Mouse (Mus musculus) adrenal gland, adult 18-20 months (tissue): ENCODE measurements at regions not wholly inside any gene's neighbourhood (a gene's known extent, or its start where the extent isn't known, plus 50 kb on each side); places are given as distances from the start of the nearest gene placed in this dataset.
A peak's percentile ranks its signal among the peaks of the same experiment; 100 is the strongest.

Source experiments
- DNase-seq, 2 experiments: peaks; one replicate each; pipeline ENCODE4 v3.0.0; 2021 to 2022; ENCODE audit warnings: low spot score in 2 of 2

DNA sequence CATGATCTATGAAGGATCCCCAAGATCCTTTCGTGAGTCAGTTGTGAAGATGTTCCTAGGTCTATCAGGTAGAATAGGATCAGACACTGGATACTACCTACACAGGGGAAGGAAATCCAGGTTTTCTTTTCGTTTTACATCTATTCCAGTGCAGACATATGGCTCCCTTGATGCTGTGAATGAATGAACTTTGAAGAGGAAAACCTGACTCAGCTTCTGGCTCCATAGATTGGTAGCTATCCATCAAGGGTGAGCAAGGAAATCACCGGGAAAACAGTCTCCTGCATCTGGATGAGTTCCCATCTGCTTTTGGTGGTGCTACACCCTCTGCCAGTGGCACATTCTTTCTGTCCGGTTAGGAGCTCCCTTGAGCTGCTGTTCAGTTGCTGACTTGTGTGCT lies 687.8 kb downstream of the Hs3st4 start:
- no peak for DNase-seq

DNA sequence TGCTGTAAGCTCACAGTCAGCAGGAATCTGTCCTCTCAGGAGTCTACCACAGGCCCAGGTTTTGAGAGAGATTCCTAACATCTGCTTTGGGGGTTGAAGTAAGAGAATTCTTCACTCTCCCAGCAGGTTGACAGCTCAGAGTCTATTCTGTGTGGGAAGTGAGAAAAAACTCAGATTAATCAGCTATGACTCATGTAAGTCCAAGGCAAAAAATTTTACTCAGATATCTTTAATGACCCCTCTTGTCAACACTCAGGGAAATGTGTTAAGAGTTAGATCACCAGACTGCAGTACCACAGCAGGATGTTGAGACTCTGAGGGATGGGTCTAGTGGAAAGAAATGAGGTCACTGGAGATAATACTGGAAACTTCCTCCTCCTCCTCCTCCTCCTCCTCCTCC lies 688.4 kb downstream of the Hs3st4 start:
- DNase-seq, result no peak

DNA sequence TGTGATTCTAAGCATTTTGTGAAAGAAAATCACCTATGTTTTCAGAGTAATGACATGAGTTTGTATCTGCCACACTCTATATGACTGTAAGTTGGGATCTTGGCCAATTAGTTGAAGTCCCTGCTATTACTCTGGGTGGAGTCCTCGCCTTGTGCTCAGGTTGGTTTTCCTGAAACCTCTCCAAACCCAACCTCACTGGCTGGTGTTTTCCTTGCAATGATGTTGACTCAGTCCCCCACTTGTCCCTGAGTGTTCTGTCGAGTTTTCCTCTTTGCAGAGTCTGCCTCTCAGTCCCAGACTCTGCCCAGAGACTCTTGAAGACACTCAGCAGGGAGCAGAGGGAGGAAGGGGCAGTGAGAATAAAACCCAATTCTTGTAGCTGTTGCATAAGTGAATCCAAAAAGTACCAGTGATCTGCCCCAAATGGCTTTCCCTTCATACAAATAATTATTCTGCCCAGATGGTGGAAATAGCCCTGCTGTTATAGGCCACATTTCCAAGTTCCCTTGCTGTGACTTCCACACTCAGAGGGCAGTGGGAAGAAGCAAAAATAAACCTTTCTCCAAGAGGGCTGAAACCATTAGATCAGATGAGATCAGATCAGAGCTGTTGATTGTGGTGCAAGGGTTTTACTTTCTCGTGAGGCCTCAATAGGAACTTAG lies 694.3 kb downstream of the Hs3st4 start:
- DNase-seq, result no peak

DNA sequence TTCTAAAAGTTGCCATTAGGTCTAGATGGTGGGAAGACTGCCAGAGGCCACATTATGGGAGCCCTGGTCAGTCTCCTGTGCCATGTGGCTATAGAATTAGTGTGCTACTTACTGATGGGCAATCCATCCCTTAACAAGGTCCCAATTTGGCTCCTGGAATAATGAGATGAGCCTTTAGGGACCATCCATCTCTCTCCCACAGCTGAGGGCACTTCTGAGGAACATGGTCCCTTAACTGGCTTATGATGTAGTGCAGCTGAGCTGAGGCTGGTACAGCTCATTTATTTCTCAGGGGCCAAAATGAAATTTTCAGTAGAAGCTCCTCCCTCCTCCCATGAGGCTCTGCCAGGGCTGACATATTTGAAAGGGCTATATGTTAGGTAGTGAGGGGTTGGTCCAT lies 697.9 kb downstream of the Hs3st4 start:
- DNase-seq, result no peak

DNA sequence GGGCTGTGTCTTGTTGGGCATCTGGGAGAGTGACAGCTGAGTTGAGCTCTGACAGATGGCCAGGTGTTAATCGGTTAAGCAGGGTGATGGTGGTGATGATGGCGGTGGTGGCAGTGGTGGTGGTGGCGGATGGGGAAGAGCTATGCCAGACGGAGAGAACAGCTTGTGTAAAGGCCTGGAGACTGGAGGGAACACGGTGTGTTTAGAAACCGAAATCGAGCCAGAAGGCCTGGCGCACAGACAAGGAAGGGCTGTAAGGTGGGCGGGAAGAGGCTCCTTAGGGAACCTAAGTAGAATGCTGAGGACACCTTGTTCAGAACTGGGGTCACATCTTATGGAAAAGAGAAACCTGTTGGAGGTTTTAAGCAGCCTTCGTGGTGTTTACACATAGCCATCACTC lies 698.5 kb downstream of the Hs3st4 start:
- no peak for DNase-seq

DNA sequence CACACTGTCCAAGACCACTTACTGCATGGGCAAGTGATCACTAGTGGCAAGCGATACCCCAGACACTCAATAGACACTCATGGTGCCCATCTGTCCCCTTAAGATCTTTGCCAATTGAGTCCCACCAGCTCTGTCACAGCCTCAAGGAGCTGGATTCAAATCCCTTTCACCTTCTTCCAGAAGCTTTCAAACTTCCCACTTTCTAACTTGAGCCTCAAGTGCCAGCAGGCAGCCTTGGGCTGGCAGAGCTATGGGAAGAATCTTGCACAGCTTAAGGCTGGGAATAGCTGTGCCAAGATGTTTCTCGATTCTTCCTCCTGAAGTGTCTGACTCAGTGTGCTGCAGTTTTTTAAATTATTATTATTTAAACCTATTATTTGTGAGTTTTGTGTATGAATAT lies 699.2 kb downstream of the Hs3st4 start:
- no peak for DNase-seq

DNA sequence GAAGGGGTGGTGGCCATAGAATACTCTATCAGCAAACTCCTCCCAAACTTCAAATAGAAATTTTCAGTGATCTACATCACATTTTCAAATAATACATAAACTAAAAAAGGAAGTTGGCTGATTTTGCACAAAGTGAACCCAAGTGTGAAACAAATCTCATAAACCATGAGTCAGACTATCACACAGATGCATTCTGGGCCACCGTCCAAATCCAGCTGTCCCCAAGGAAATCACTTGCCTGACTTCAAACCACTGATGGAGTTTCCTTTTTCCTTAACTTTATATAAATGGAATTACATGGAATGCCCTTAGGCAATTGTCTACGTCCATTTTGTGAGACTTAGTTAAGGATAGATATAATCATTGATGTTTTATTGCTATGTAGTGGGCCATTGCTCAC lies 702.8 kb downstream of the Hs3st4 start:
- peak in 1 of 2 experiments; percentile 53 for DNase-seq

DNA sequence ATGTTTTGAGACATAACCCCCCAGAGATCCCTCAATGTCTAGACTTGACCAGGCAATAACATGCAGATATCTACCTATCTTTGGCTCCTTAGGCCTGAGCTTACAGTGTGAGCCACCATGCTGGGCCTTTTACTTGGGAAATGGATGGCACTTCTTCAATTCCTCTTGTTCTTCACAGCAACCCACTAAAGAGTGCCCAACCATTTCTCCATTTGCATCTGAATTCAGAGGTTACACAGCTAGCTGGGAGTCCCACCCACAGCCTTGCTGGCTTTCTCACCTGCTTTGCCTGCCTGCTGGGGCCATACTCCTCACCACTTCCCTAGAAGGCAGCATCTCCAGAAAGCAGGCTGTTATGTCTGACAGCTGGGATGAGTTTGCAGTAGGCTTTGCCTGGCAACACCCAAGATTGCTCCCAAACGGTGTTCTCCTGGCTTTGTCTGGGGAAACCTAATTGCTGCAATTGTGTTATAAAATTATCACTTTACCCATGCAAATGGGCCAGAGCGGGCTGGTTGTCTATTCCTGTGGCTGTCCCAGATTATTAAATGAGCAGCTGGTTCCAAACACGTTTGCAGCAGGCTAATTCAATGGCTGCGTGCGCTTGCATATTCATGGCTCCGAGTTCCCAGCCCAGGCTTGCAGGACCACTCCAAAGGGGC lies 721.6 kb downstream of the Hs3st4 start:
- DNase-seq, result no peak

DNA sequence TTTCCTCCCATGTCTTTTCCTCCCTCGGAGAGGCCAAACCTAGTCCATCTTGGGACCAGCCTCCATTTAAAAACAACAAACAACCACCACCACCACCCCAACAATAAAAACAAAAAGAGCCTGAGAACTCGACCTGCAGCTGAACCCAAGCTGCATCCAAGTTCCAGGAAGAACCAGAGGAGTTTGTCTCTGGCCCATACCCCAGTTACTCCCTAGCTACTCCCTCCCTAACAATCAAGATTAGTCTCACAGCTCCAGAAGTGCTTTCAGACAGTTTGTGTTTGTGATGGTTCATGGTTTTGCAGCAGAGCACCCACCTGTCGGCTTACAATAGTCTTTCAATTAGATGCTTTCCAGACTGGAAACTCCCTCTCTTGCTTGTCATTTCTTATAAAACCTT lies 724.5 kb downstream of the Hs3st4 start:
- no peak for DNase-seq

DNA sequence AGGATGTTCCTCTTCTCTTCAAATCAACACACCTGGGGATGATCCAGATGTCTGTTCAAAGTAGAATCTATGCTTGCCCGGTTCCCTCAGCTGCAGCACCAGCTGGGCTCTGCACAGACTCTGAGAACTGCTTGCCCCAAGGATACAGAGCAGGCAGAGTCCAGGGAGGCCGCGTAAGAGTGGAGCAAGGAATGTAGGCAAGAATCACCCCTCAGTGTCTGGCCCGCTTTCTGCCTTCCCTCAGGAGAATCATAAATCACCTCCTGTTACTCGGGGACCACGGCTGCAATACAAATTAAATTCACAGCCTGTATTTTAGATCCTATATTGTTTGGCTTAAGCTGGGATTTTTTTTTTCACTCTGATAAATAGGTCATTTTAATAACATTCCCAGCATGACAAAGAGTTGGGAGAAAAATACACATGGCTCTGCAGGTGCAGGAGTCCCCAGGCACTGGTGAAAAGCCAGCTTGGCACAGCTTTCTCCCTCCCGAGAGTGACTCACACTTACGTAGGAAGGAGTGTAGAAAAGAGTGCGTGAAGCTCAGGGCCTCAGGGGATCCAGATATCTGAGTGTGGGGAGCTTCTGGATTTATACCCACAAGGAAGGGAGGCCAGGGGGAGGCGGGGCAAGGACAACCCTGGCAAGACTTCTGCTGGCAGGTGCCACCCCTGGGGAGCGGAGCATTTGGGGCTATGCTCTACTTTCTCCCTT lies 726.3 kb downstream of the Hs3st4 start:
- DNase-seq, result no peak

DNA sequence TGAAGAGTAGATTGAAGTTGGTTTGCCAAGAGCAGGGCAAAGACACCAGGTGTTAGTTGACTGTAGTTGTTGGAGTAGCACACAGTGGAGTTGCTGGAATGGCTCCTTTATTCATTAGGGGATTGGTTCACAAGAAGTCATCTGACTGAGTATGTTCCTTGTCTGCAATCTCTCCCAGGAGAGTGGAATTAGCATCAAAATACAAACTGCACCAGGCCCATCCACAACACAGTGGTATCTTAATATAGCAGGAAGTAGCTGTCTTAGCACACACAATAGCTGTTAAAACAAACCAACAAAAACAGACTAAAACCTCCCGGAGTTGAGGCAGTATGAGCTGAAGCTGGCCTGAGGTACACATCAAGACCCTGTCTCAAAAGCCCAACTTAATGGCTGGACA lies 723.5 kb upstream of the Kdm8 start:
- no peak for DNase-seq

DNA sequence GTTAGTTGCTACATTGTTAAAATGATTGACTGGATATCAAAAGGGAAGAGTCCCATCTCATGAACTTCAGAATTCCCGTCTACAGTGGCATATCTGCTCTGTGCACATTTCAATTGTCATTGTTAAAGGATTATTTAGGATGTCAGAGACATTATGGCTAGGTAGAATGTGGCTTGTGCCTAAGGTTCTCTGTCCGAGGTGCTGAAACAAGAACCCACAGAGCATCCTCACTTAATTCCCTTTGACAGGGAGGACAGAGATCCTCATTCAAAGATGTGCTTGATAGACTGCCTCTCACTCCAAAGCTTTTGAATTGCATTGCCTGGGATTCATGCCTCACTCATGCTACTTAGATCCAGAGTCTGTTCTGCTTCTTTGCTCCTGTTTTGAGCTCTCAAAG lies 702.4 kb upstream of the Kdm8 start:
- no peak for DNase-seq

DNA sequence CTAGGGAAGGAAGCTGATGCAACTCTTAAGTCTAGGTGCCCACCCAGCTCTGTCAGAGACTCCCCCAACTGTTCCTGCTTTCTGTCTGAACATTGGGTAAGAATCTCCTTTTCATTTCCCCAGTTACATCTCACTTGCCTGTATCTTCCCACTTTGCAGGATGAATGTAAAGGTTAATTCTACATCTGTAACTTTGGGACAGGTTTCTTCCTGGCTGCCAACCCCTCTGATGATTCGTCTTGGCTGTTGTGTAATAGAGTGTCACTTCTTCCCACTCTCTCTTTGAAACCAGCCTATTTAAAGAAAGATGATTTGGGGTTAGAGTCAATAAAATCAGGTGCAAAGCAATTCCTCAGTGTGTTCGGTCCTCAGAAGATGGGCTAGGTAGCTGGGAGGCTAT lies 698.2 kb upstream of the Kdm8 start:
- no peak for DNase-seq

DNA sequence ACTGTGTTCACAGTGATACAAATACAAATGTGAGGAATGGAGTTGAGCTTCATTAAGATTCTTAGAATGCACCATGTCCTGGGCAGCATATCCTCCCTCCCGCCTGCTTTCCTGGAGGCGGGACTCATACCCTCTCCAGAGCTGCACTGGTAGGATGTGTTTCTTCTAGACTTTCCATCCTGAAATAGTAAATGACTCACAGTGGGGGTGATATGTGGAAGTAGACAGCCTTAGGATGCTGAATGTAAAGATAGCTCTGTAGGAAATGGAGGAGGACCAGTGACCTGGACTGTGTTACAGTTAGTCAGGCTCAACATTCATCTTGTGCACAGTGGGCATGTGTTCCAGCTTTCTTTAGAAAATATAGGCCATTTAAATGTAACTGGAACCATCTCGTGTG lies 696.1 kb upstream of the Kdm8 start:
- no peak for DNase-seq

DNA sequence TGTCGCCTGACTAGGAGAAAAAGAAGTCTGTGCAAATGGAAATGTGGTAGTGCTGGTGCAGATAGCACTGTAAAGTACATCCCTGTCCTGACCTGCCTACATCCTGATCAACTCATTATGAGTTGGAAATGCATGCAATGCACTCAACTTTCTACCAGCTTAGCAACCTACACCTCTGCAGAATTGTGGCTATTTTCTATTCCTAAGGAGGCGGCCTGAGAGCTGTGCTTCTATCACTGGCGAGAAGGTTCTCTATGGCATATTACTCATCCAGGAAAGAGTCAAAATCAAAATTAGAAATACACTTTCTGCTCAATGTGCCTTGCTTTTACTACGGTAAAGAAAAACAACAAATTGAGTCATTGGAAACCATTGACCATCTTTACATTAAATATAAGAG lies 685.4 kb upstream of the Kdm8 start:
- DNase-seq, result no peak

DNA sequence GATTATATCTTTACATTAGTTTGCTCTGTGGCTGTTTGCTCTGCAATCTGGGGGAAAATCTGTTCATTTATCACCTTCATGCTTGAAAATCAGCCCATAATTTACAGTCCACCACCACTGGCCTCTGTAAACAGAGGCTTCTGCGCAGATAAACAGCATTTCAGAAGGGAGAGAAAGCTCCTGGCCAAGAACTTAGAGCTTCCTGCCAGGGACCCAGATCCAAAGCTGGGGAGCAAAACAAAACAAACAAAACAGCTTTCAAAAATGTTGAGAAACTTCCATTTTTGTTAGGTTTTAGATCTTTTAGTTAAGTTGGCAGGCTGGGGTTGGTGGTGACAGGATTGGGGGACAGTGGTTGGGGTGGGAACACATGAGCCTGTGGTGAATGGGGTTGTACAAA lies 666.7 kb upstream of the Kdm8 start:
- no peak for DNase-seq

DNA sequence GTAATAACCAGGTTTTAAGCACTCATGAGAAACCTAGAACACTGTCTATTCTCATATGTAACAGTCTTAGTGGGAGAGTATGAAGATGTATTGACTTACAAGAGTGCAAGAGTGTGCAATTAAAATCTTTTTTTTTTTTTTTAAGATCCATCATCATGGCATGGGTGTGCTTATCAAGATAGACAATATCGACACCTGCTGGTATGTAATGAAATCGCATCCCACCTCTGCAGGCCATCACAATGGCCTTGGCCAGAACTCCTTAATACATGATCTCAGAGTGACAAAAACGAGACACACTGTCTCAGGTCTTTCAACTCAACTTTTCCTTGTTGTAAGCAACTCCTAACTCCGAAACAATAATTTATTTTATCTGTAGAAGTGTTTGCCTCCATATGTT lies 661.7 kb upstream of the Kdm8 start:
- DNase-seq, result no peak

DNA sequence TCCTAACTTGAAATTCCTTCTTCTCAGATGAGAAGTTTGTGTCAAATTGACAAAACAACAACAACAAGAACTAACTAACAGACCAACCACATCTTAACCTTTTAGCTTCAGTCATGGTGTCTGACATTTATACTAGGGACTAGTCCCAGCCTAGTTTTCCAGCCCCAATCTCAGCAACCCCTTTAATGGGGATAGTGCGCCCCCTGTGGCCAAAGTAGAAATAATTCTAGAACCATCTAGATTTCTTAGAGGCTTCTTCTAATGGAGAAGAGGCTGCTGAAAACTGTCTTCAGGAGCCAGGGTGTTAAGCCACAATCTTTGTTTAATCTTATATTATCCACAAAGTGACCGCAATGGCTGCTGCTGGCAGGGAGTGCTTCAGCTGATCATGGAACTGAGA lies 659.5 kb upstream of the Kdm8 start:
- no peak for DNase-seq

DNA sequence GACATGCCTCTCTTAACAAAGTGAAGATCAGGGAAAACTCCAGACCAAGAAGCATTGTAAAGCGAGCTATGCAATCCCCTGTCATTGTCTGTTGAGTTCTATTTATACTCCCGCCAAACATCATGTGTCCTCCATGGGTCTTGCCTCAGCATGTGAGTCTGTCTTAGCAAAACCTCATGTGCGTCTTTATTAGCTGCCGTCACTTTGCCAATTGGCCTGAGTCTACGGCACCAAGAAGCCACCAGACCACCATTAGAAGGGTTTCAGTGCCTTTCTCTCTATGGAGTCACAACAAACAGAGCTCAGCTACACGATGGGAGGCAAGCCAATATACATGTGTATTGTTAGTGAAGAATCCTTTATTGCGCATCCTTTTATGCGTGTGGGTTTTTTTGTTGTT lies 658.6 kb upstream of the Kdm8 start:
- no peak for DNase-seq

DNA sequence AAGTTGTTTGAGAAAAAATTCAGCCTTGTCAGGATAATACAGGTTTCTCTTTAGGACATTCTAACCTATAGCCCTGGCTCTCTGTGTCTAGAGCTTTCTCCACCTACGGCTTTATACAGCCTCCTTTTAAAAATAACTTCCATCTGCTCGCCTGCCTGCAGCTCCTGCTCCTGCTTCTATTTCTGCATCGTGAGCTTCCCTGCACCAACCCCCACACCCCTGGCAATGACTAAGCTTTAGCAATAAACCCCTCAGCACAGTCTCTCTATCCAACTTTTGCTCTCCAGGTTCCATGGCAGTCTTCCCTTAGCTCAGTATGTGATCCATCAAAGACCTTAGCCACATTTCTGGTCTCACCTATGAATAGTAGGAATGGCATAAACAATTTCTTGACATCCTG lies 655.7 kb upstream of the Kdm8 start:
- DNase-seq, result no peak

DNA sequence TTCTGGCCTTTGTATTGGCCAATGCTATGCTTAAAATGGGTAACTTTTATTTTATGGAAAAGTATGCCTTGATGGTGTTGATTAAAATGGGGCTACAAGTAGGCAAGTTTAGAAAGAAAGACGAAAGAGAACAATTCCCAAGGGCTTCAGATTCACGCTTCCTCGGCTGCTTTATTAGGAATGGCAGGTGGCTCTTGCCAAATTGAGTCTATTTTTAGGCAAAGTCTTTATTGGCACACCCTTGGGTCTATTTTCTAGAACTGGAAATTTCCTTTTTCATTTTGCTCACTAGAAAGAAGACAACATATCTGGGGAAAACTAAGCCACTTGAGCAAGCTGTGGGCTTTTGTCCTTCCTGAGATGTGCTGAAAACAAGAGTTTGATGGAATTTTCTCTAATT lies 641.4 kb upstream of the Kdm8 start:
- no peak for DNase-seq

DNA sequence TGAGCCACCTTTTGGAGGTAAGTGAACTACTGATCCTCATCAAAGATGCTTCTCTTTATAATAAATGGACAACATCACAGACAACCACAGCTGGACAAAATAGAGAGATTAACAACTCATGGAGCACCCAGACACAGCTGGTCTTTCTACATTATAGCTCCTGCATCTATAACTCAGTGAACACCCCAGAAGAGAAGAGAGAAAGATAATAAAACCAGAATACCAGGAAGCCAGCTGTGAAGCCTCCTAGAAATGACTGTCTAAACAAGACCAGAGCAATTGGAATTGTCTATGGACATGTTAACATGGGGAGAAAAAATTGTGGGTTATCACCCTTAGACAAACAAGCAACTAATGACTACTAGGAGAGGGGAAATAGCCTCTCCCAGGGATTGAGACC lies 609.8 kb upstream of the Kdm8 start:
- no peak for DNase-seq

DNA sequence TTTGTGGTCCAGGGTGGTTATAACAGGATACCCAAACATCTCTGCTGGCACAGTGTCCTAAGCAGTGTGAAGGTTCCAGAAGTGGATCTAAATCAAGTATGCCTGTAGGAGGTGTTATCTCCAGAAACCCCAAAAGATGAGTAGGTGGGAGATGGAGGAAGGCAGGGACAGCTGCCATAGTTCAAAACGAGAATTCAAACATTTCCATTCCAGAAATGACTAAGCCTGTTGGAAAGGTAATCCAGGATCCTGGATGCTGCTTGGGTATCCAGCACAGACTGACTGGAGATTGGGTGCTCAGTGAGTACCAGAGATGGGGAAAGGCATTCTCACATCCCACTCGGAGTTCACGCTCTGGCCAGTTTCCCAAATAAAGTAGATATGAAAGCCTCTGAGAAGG lies 607.9 kb upstream of the Kdm8 start:
- no peak for DNase-seq
